Mouse (Mus musculus) gonadal fat pad, adult 2 months (tissue): ENCODE measurements around the gene Prelid1. TPM values are rescaled to one million over a fixed set of nuclear protein-coding genes. Genes with fewer than 3 reads are reported as not detected.

Source experiments
- polyA plus RNA-seq: library from polyadenylated mRNA; depleted of rRNA; stranded (reverse); fragments of >200 nt; gene quantifications from 2 replicates; pipeline ENCODE4 v1.2.3, GENCODE M21; 2012; rRNA removed

Prelid1 gene
- polyA plus RNA-seq, 1 experiment = 271 TPM

Other genes with a start within 250 kb of the Prelid1 start
- gene Uimc1, start 220.2 kb upstream of the Prelid1 start, polyA plus RNA-seq = 9.7 and 10.7 TPM in 2 replicates
- gene Zfp346, start 215.2 kb upstream of the Prelid1 start, polyA plus RNA-seq = 19.0 and 20.9 TPM in 2 replicates
- gene Gm17617, start 187.0 kb upstream of the Prelid1 start, polyA plus RNA-seq = not detected in 2 replicates
- gene Fgfr4, start 167.9 kb upstream of the Prelid1 start, polyA plus RNA-seq = 4.3 and 6.0 TPM in 2 replicates
- gene Nsd1, start 110.7 kb upstream of the Prelid1 start, polyA plus RNA-seq = 23.1 and 26.3 TPM in 2 replicates
- gene Rab24, start 1.4 kb downstream of the Prelid1 start, polyA plus RNA-seq = 82.7 and 84.8 TPM in 2 replicates
- 1.3 and 2.2 TPM in 2 replicates for gene Mxd3, start 9.3 kb downstream of the Prelid1 start, polyA plus RNA-seq
- 319 and 353 TPM in 2 replicates for gene Lman2, start 42.3 kb downstream of the Prelid1 start, polyA plus RNA-seq
- gene Rgs14, start 49.2 kb downstream of the Prelid1 start, polyA plus RNA-seq = 2.4 and 2.8 TPM in 2 replicates
- 0.34 and 0.91 TPM in 2 replicates for gene Slc34a1, start 77.7 kb downstream of the Prelid1 start, polyA plus RNA-seq
- gene Pfn3, start 94.7 kb downstream of the Prelid1 start, polyA plus RNA-seq = 0.26 and 0.49 TPM in 2 replicates
- 0.12 and 0.55 TPM in 2 replicates for gene F12, start 106.3 kb downstream of the Prelid1 start, polyA plus RNA-seq
- gene Grk6, start 124.6 kb downstream of the Prelid1 start, polyA plus RNA-seq = 36.1 and 44.1 TPM in 2 replicates
- 1.9 and 3.4 TPM in 2 replicates for gene Prr7, start 143.8 kb downstream of the Prelid1 start, polyA plus RNA-seq
- 20.5 and 24.4 TPM in 2 replicates for gene Dbn1, start 167.6 kb downstream of the Prelid1 start, polyA plus RNA-seq
- gene Pdlim7, start 193.2 kb downstream of the Prelid1 start, polyA plus RNA-seq = 79.3 and 81.5 TPM in 2 replicates
- gene Dok3, start 208.8 kb downstream of the Prelid1 start, polyA plus RNA-seq = 5.5 and 6.7 TPM in 2 replicates
- gene Ddx41, start 216.2 kb downstream of the Prelid1 start, polyA plus RNA-seq = 52.7 and 53.6 TPM in 2 replicates